Mouse (Mus musculus) adipocyte (in vitro differentiated cells): ENCODE measurements at regions not wholly inside any gene's neighbourhood (a gene's known extent, or its start where the extent isn't known, plus 50 kb on each side); places are given as distances from the start of the nearest gene placed in this dataset.

ENCODE experiments used
- DNase-seq: peaks from one replicate; pipeline ENCODE4 v3.0.0-alpha.2; 2016; ENCODE audit warnings: low spot score

GRCm38 (mm10) chr4:84035347-84035746 is 510.0 kb downstream of the Ccdc171 start:
- DNase-seq: no peak

GRCm38 (mm10) chr4:84037535-84037934 is 512.2 kb downstream of the Ccdc171 start:
- DNase-seq: no peak

GRCm38 (mm10) chr4:84050243-84050642 is 524.9 kb downstream of the Ccdc171 start:
- no peak for DNase-seq

GRCm38 (mm10) chr4:84056863-84057502 is 531.6 kb downstream of the Ccdc171 start:
- no peak for DNase-seq

GRCm38 (mm10) chr4:84060187-84060586 is 534.8 kb downstream of the Ccdc171 start:
- DNase-seq: no peak

GRCm38 (mm10) chr4:84063755-84064154 is 538.4 kb downstream of the Ccdc171 start:
- DNase-seq: no peak

- peak; percentile 61 for DNase-seq
Observed at GRCm38 (mm10) chr4:84064614-84065456, 539.5 kb downstream of the Ccdc171 start.

GRCm38 (mm10) chr4:84065457-84066124 is 540.2 kb downstream of the Ccdc171 start:
- DNase-seq: no peak

GRCm38 (mm10) chr4:84067931-84068575 is 542.7 kb downstream of the Ccdc171 start:
- peak; percentile 7 for DNase-seq

GRCm38 (mm10) chr4:84068947-84069663 is 543.8 kb downstream of the Ccdc171 start:
- DNase-seq: no peak

GRCm38 (mm10) chr4:84069681-84070080 is 544.3 kb downstream of the Ccdc171 start:
- DNase-seq: no peak

- no peak for DNase-seq
Observed at GRCm38 (mm10) chr4:84070089-84070488, 544.7 kb downstream of the Ccdc171 start.

- no peak for DNase-seq
Observed at GRCm38 (mm10) chr4:84072096-84072495, 546.8 kb downstream of the Ccdc171 start.

- DNase-seq: no peak
Observed at GRCm38 (mm10) chr4:84076526-84076925, 551.2 kb downstream of the Ccdc171 start.

- no peak for DNase-seq
Observed at GRCm38 (mm10) chr4:84079516-84079915, 554.2 kb downstream of the Ccdc171 start.

- no peak for DNase-seq
Observed at GRCm38 (mm10) chr4:84081518-84081917, 556.2 kb downstream of the Ccdc171 start.

GRCm38 (mm10) chr4:84088166-84088565 is 562.8 kb downstream of the Ccdc171 start:
- DNase-seq: peak; percentile 8

GRCm38 (mm10) chr4:84092509-84092908 is 567.2 kb downstream of the Ccdc171 start:
- no peak for DNase-seq

GRCm38 (mm10) chr4:84095237-84095636 is 569.9 kb downstream of the Ccdc171 start:
- no peak for DNase-seq

GRCm38 (mm10) chr4:84096081-84096480 is 570.7 kb downstream of the Ccdc171 start:
- peak; percentile 58 for DNase-seq

GRCm38 (mm10) chr4:84099071-84099470 is 573.7 kb downstream of the Ccdc171 start:
- no peak for DNase-seq

- DNase-seq: no peak
Observed at GRCm38 (mm10) chr4:84101923-84102322, 573.2 kb downstream of the Bnc2 start.
